Mouse (Mus musculus): Measurements from ENCODE around the gene Syne2. TPM values are rescaled to one million over a fixed set of nuclear protein-coding genes. Genes with fewer than 3 reads are reported as not detected.

Gene Syne2
- polyA plus RNA-seq, 1 experiment from 2014 or later: 108 TPM

GRCm38 (mm10) chr12:75888721-75889120 lies 70.8 kb downstream of the Syne2 start:
- DNase-seq (ENCODE audit: extremely low spot score, low spot score): no peak
- Histone ChIP-seq H3K27ac (no peak overlapping the region), H3K9me3 (no peaks in the 10 kb centered on the region), H3K4me1 (no peaks in the 10 kb centered on the region), H3K36me3 (replicated peaks) (peaks cover 95% of the 10 kb centered on the region), H3K4me3 (no peak overlapping the region), H3K27me3 (ENCODE audit: poor library complexity, severe bottlenecking) (no peaks in the 10 kb centered on the region)
- WGBS: 95% methylated on average over 12 of the region's 12 CpGs

GRCm38 (mm10) chr12:75891206-75891605 lies 73.3 kb downstream of the Syne2 start:
- Histone ChIP-seq H3K36me3 (replicated peaks) (peaks cover 96% of the 10 kb centered on the region), H3K4me3 (no peak overlapping the region), H3K27ac (no peak overlapping the region), H3K27me3 (ENCODE audit: poor library complexity, severe bottlenecking) (no peaks in the 10 kb centered on the region), H3K9me3 (no peaks in the 10 kb centered on the region), H3K4me1 (no peaks in the 10 kb centered on the region)
- 94% methylated on average over 5 of the region's 5 CpGs for WGBS
- no peak for DNase-seq (ENCODE audit: extremely low spot score, low spot score)

GRCm38 (mm10) chr12:75893392-75893791 lies 75.5 kb downstream of the Syne2 start:
- H3K36me3 ChIP-seq (replicated peaks): peaks cover 96% of the 10 kb centered on the region
- WGBS: 78% methylated on average over 5 of the region's 5 CpGs
- no peak overlapping the region for H3K4me3 ChIP-seq
- H3K4me1 ChIP-seq: no peaks in the 10 kb centered on the region
- DNase-seq (ENCODE audit: extremely low spot score, low spot score): no peak
- no peaks in the 10 kb centered on the region for H3K27me3 ChIP-seq (ENCODE audit: poor library complexity, severe bottlenecking)
- no peaks in the 10 kb centered on the region for H3K9me3 ChIP-seq
- no peak overlapping the region for H3K27ac ChIP-seq

- peaks cover 96% of the 10 kb centered on the region for H3K36me3 ChIP-seq (replicated peaks)
- no peak overlapping the region for H3K27ac ChIP-seq
- H3K9me3 ChIP-seq: no peaks in the 10 kb centered on the region
- WGBS: 80% methylated on average over 9 of the region's 9 CpGs
- DNase-seq (ENCODE audit: extremely low spot score, low spot score): no peak
- no peaks in the 10 kb centered on the region for H3K4me1 ChIP-seq
- H3K27me3 ChIP-seq (ENCODE audit: poor library complexity, severe bottlenecking): no peaks in the 10 kb centered on the region
- no peak overlapping the region for H3K4me3 ChIP-seq
Observed at GRCm38 (mm10) chr12:75894316-75894997, 76.5 kb downstream of the Syne2 start.

GRCm38 (mm10) chr12:75894998-75895331 lies 77.0 kb downstream of the Syne2 start:
- Histone ChIP-seq H3K36me3 (replicated peaks) (peaks cover 96% of the 10 kb centered on the region), H3K27me3 (ENCODE audit: poor library complexity, severe bottlenecking) (no peaks in the 10 kb centered on the region), H3K27ac (no peak overlapping the region), H3K4me1 (no peaks in the 10 kb centered on the region), H3K4me3 (no peak overlapping the region), H3K9me3 (no peaks in the 10 kb centered on the region)
- WGBS: 86% methylated on average over 7 of the region's 7 CpGs
- no peak for DNase-seq (ENCODE audit: extremely low spot score, low spot score)

GRCm38 (mm10) chr12:75897793-75898192 lies 79.9 kb downstream of the Syne2 start:
- DNase-seq (ENCODE audit: extremely low spot score, low spot score): no peak
- H3K9me3 ChIP-seq: peaks cover 8% of the 10 kb centered on the region; the same call in 1 of the 2 replicates
- no peak overlapping the region for H3K4me3 ChIP-seq
- peaks cover 92% of the 10 kb centered on the region for H3K36me3 ChIP-seq (replicated peaks)
- no peak overlapping the region for H3K27ac ChIP-seq
- no peaks in the 10 kb centered on the region for H3K4me1 ChIP-seq
- 90% methylated on average over 7 of the region's 7 CpGs for WGBS
- no peaks in the 10 kb centered on the region for H3K27me3 ChIP-seq (ENCODE audit: poor library complexity, severe bottlenecking)

GRCm38 (mm10) chr12:75901721-75902120 lies 83.8 kb downstream of the Syne2 start:
- peaks cover 90% of the 10 kb centered on the region for H3K36me3 ChIP-seq (replicated peaks)
- no peaks in the 10 kb centered on the region for H3K27me3 ChIP-seq (ENCODE audit: poor library complexity, severe bottlenecking)
- H3K4me1 ChIP-seq: no peaks in the 10 kb centered on the region
- no peak overlapping the region for H3K4me3 ChIP-seq
- peaks cover 8% of the 10 kb centered on the region; the same call in 1 of the 2 replicates for H3K9me3 ChIP-seq
- no peak for DNase-seq (ENCODE audit: extremely low spot score, low spot score)
- WGBS: 96% methylated on average over 9 of the region's 9 CpGs
- no peak overlapping the region for H3K27ac ChIP-seq

- Histone ChIP-seq H3K4me1 (no peaks in the 10 kb centered on the region), H3K36me3 (replicated peaks) (peaks cover 91% of the 10 kb centered on the region), H3K9me3 (peaks cover 8% of the 10 kb centered on the region; the same call in 1 of the 2 replicates), H3K27me3 (ENCODE audit: poor library complexity, severe bottlenecking) (no peaks in the 10 kb centered on the region), H3K27ac (no peak overlapping the region), H3K4me3 (no peak overlapping the region)
- no peak for DNase-seq (ENCODE audit: extremely low spot score, low spot score)
- WGBS: 95% methylated on average over 11 of the region's 11 CpGs
Observed at GRCm38 (mm10) chr12:75904068-75904467, 86.1 kb downstream of the Syne2 start.

- WGBS: 94% methylated on average over 7 of the region's 7 CpGs
Observed at GRCm38 (mm10) chr12:75905304-75905703, 87.4 kb downstream of the Syne2 start.

GRCm38 (mm10) chr12:75908466-75908865 lies 90.5 kb downstream of the Syne2 start:
- DNase-seq (ENCODE audit: extremely low spot score, low spot score): no peak
- no peak overlapping the region for H3K27ac ChIP-seq
- no peaks in the 10 kb centered on the region for H3K9me3 ChIP-seq
- WGBS: 85% methylated on average over 3 of the region's 3 CpGs
- H3K4me3 ChIP-seq: no peak overlapping the region
- H3K27me3 ChIP-seq (ENCODE audit: poor library complexity, severe bottlenecking): no peaks in the 10 kb centered on the region
- H3K4me1 ChIP-seq: no peaks in the 10 kb centered on the region
- peaks cover 99% of the 10 kb centered on the region for H3K36me3 ChIP-seq (replicated peaks)

More at GRCm38 (mm10) chr12:75905304-75905703, 87.4 kb downstream of the Syne2 start:
- Histone ChIP-seq H3K27ac (no peak overlapping the region), H3K4me3 (no peak overlapping the region), H3K9me3 (peaks cover 8% of the 10 kb centered on the region; the same call in 1 of the 2 replicates), H3K27me3 (ENCODE audit: poor library complexity, severe bottlenecking) (no peaks in the 10 kb centered on the region), H3K4me1 (no peaks in the 10 kb centered on the region), H3K36me3 (replicated peaks) (peaks cover 92% of the 10 kb centered on the region)
- no peak for DNase-seq (ENCODE audit: extremely low spot score, low spot score)

GRCm38 (mm10) chr12:75915694-75916093 lies 97.8 kb downstream of the Syne2 start:
- 92% methylated on average over 5 of the region's 5 CpGs for WGBS
- no peaks in the 10 kb centered on the region for H3K9me3 ChIP-seq
- peaks cover 97% of the 10 kb centered on the region for H3K36me3 ChIP-seq (replicated peaks)
- DNase-seq (ENCODE audit: extremely low spot score, low spot score): no peak
- no peaks in the 10 kb centered on the region for H3K27me3 ChIP-seq (ENCODE audit: poor library complexity, severe bottlenecking)
- H3K27ac ChIP-seq: no peak overlapping the region
- no peak overlapping the region for H3K4me3 ChIP-seq
- no peaks in the 10 kb centered on the region for H3K4me1 ChIP-seq

- DNase-seq (ENCODE audit: extremely low spot score, low spot score): no peak
- 0 out of 2 replicates have a peak, but pooled peaks cover 3% of the 10 kb centered on the region for H3K4me1 ChIP-seq
- 94% methylated on average over 2 of the region's 2 CpGs for WGBS
- H3K27ac ChIP-seq: no peak overlapping the region
- no peaks in the 10 kb centered on the region for H3K9me3 ChIP-seq
- peaks cover 98% of the 10 kb centered on the region for H3K36me3 ChIP-seq (replicated peaks)
- no peak overlapping the region for H3K4me3 ChIP-seq
- no peaks in the 10 kb centered on the region for H3K27me3 ChIP-seq (ENCODE audit: poor library complexity, severe bottlenecking)
Observed at GRCm38 (mm10) chr12:75918415-75918814, 100.5 kb downstream of the Syne2 start.

GRCm38 (mm10) chr12:75918914-75919313 lies 101.0 kb downstream of the Syne2 start:
- Histone ChIP-seq H3K4me1 (0 out of 2 replicates have a peak, but pooled peaks cover 3% of the 10 kb centered on the region), H3K9me3 (no peaks in the 10 kb centered on the region), H3K4me3 (no peak overlapping the region), H3K27me3 (ENCODE audit: poor library complexity, severe bottlenecking) (no peaks in the 10 kb centered on the region), H3K27ac (no peak overlapping the region), H3K36me3 (replicated peaks) (peaks cover 96% of the 10 kb centered on the region)
- no peak for DNase-seq (ENCODE audit: extremely low spot score, low spot score)
- WGBS: 65% methylated on average over 6 of the region's 6 CpGs

All from forebrain, embryonic 10.5 days (tissue).